Mouse (Mus musculus) limb, embryonic 15.5 days (tissue): ENCODE measurements around the gene Pabpn1. TPM values are rescaled to one million over a fixed set of nuclear protein-coding genes. Genes with fewer than 3 reads are reported as not detected.

Experiments used
- ATAC-seq: fragments of 200-750 bp; cut with Nextera tagmentation; 2 replicates; pipeline ENCODE4 v1.8.0; 2017; ENCODE audit warnings: low read depth, moderate TSS enrichment; ENCODE audit not compliant: insufficient number of reproducible peaks, low FRiP score, low TSS enrichment
- H3K27ac ChIP-seq: fragments of 300-500 bp; sonication (generic); 2 replicates; pipeline ENCODE4 v1.5.1; 2015; ENCODE audit warnings: moderate library complexity, mild to moderate bottlenecking, inconsistent platforms
- H3K27me3 ChIP-seq: fragments of 300-500 bp; sonication (generic); 2 replicates; pipeline ENCODE4 v1.6.1; 2015; ENCODE audit warnings: inconsistent platforms
- H3K36me3 ChIP-seq: fragments of 300-500 bp; sonication (generic); 2 replicates; pipeline ENCODE4 v1.6.1; 2015; ENCODE audit warnings: inconsistent platforms
- H3K4me1 ChIP-seq: fragments of 300-500 bp; sonication (generic); 2 replicates; pipeline ENCODE4 v1.6.1; 2015; ENCODE audit warnings: inconsistent platforms
- H3K4me2 ChIP-seq: fragments of 300-500 bp; sonication (generic); 2 replicates; pipeline ENCODE4 v1.6.1; 2015; ENCODE audit warnings: mild to moderate bottlenecking, inconsistent platforms
- H3K4me3 ChIP-seq: fragments of 300-500 bp; sonication (generic); 2 replicates; pipeline ENCODE4 v1.5.1; 2015; ENCODE audit warnings: mild to moderate bottlenecking, inconsistent platforms
- H3K9ac ChIP-seq: fragments of 300-500 bp; sonication (generic); 2 replicates; pipeline ENCODE4 v1.6.1; 2015; ENCODE audit warnings: inconsistent platforms
- H3K9me3 ChIP-seq: fragments of 300-500 bp; sonication (generic); 2 replicates; pipeline ENCODE4 v1.6.1; 2016; ENCODE audit warnings: inconsistent platforms
- WGBS: fragments of 180-500 bp; shearing (Covaris S2); methylation state at CpG from one replicate; pipeline ENCODE4 v1.1.7; 2015; 5-methylcytosine and 5-hydroxymethylcytosine counted together
- polyA plus RNA-seq: library from polyadenylated mRNA; unstranded; fragments of >200 nt; fragmentation: Nextera tagmentation; extraction: Ambion mirVana; gene quantifications from 2 replicates; pipeline ENCODE4 v1.2.1, GENCODE M21; 2015

The Pabpn1 gene
- polyA plus RNA-seq, 1 experiment from 2014 or later: 94.3 TPM

- no peak overlapping the region for H3K4me3 ChIP-seq
- no peaks in the 10 kb centered on the region for H3K27me3 ChIP-seq
- H3K4me2 ChIP-seq: no peak overlapping the region
- no peaks in the 10 kb centered on the region for H3K36me3 ChIP-seq
- no peaks in the 10 kb centered on the region for H3K9me3 ChIP-seq
- no peak overlapping the region for H3K9ac ChIP-seq
- peaks cover 8% of the 10 kb centered on the region; the same call in 1 of the 2 replicates for H3K4me1 ChIP-seq
- no peak for ATAC-seq
- H3K27ac ChIP-seq: no peak overlapping the region
- WGBS: 74% methylated on average over 4 of the region's 4 CpGs
Observed at GRCm38 (mm10) chr14:54868026-54868425, 24.3 kb upstream of the Pabpn1 start.

GRCm38 (mm10) chr14:54870861-54871260 lies 21.4 kb upstream of the Pabpn1 start, which contains the start of gene Homez:
Gene Homez, minus strand, starts transcription at chr14:54870961.
- no peak for ATAC-seq
- WGBS: 80% methylated on average over 5 of the region's 5 CpGs

GRCm38 (mm10) chr14:54874165-54874564 lies 18.1 kb upstream of the Pabpn1 start:
- ATAC-seq: no peak
- Histone ChIP-seq H3K4me3 (no peak overlapping the region), H3K4me1 (peaks cover 14% of the 10 kb centered on the region), H3K27me3 (peaks cover 28% of the 10 kb centered on the region), H3K4me2 (no peak overlapping the region), H3K36me3 (no peaks in the 10 kb centered on the region), H3K9me3 (no peaks in the 10 kb centered on the region), H3K27ac (no peak overlapping the region), H3K9ac (no peak overlapping the region)
- WGBS: 85% methylated on average over 3 of the region's 3 CpGs

More at GRCm38 (mm10) chr14:54870861-54871260, 21.4 kb upstream of the Pabpn1 start, which contains the start of gene Homez:
- Histone ChIP-seq H3K27me3 (peaks cover 7% of the 10 kb centered on the region; the same call in 1 of the 2 replicates), H3K4me1 (peaks cover 4% of the 10 kb centered on the region), H3K4me2 (no peak within 1 kb of the TSS), H3K27ac (no peak within 1 kb of the TSS), H3K36me3 (no peaks in the 10 kb centered on the region), H3K4me3 (no peak within 1 kb of the TSS), H3K9ac (no peak within 1 kb of the TSS), H3K9me3 (no peaks in the 10 kb centered on the region)

- 2% methylated on average over 36 of the region's 36 CpGs for WGBS
- H3K9me3 ChIP-seq: no peaks in the 10 kb centered on the region
- peak overlapping the region; percentile 77 for H3K9ac ChIP-seq
- H3K36me3 ChIP-seq: no peaks in the 10 kb centered on the region
- H3K4me2 ChIP-seq: peak overlapping the region; percentile 99
- H3K27me3 ChIP-seq: peaks cover 28% of the 10 kb centered on the region
- peaks cover 14% of the 10 kb centered on the region for H3K4me1 ChIP-seq
- ATAC-seq: peak; percentile 7; the same call in 1 of the 2 replicates
- peak overlapping the region; percentile 75 for H3K4me3 ChIP-seq
- peak overlapping the region; percentile 81 for H3K27ac ChIP-seq
Observed at GRCm38 (mm10) chr14:54875844-54876538, 16.3 kb upstream of the Pabpn1 start.

GRCm38 (mm10) chr14:54876539-54877047 lies 15.7 kb upstream of the Pabpn1 start:
- 0% methylated on average over 72 of the region's 72 CpGs for WGBS
- Histone ChIP-seq H3K27me3 (peaks cover 28% of the 10 kb centered on the region), H3K9me3 (no peaks in the 10 kb centered on the region), H3K4me2 (peak overlapping the region; percentile 99), H3K27ac (peak overlapping the region; percentile 81), H3K9ac (peak overlapping the region; percentile 77), H3K4me3 (peak overlapping the region; percentile 75), H3K36me3 (no peaks in the 10 kb centered on the region), H3K4me1 (peaks cover 14% of the 10 kb centered on the region)
- peak; percentile 77 for ATAC-seq

GRCm38 (mm10) chr14:54877048-54877715 lies 15.1 kb upstream of the Pabpn1 start, which contains the start of gene Ppp1r3e:
Gene Ppp1r3e, minus strand, starts transcription at chr14:54877550.
- Histone ChIP-seq H3K9ac (peak within 1 kb of the TSS; percentile 77), H3K4me3 (peak within 1 kb of the TSS; percentile 75), H3K36me3 (no peaks in the 10 kb centered on the region), H3K27me3 (peaks cover 28% of the 10 kb centered on the region), H3K4me1 (peaks cover 14% of the 10 kb centered on the region), H3K27ac (peak within 1 kb of the TSS; percentile 81), H3K9me3 (no peaks in the 10 kb centered on the region), H3K4me2 (peak within 1 kb of the TSS; percentile 99)
- peak; percentile 79 for ATAC-seq
- under 1% methylated on average over 59 of the region's 61 CpGs for WGBS

GRCm38 (mm10) chr14:54883154-54884021 lies 8.9 kb upstream of the Pabpn1 start, which contains the start of the genes Bcl2l2 and Gm20521:
Gene Bcl2l2, plus strand, starts transcription at chr14:54883377.
Gene Gm20521, plus strand, starts transcription at chr14:54883441.
- Histone ChIP-seq H3K9ac (peak within 1 kb of the TSS; percentile 77), H3K4me2 (peak within 1 kb of the TSS; percentile 70), H3K9me3 (no peaks in the 10 kb centered on the region), H3K27ac (peak within 1 kb of the TSS; percentile 94), H3K36me3 (peaks cover 19% of the 10 kb centered on the region), H3K27me3 (peaks cover 7% of the 10 kb centered on the region), H3K4me1 (peaks cover 26% of the 10 kb centered on the region), H3K4me3 (peak within 1 kb of the TSS; percentile 67)
- peak; percentile 86 for ATAC-seq
- whole genome bisulfite sequencing: under 1% methylated on average over 27 of the region's 27 CpGs

- Histone ChIP-seq H3K36me3 (peaks cover 19% of the 10 kb centered on the region), H3K27me3 (no peaks in the 10 kb centered on the region), H3K9ac (peak overlapping the region; percentile 77), H3K27ac (peak overlapping the region; percentile 94), H3K4me3 (peak overlapping the region; percentile 67), H3K9me3 (no peaks in the 10 kb centered on the region), H3K4me1 (peaks cover 26% of the 10 kb centered on the region), H3K4me2 (peak overlapping the region; percentile 70)
- WGBS: 23% methylated on average over 21 of the region's 21 CpGs
- ATAC-seq: 0 out of 2 replicates have a peak, but pooled peaks have one; percentile 1
Observed at GRCm38 (mm10) chr14:54884022-54884712, 8.1 kb upstream of the Pabpn1 start.

- H3K27ac ChIP-seq: no peak overlapping the region
- no peaks in the 10 kb centered on the region for H3K27me3 ChIP-seq
- no peak overlapping the region for H3K4me2 ChIP-seq
- no peak overlapping the region for H3K9ac ChIP-seq
- H3K36me3 ChIP-seq: peaks cover 19% of the 10 kb centered on the region
- WGBS: 88% methylated on average over 11 of the region's 11 CpGs
- no peaks in the 10 kb centered on the region for H3K9me3 ChIP-seq
- no peak overlapping the region for H3K4me3 ChIP-seq
- ATAC-seq: no peak
- H3K4me1 ChIP-seq: peaks cover 26% of the 10 kb centered on the region
Observed at GRCm38 (mm10) chr14:54885309-54885708, 7.0 kb upstream of the Pabpn1 start.

GRCm38 (mm10) chr14:54893651-54894181 lies 1.4 kb downstream of the Pabpn1 start:
- under 1% methylated on average over 38 of the region's 38 CpGs for WGBS
- Histone ChIP-seq H3K27ac (peak overlapping the region; percentile 94), H3K9me3 (no peaks in the 10 kb centered on the region), H3K36me3 (peaks cover 31% of the 10 kb centered on the region), H3K4me1 (peaks cover 25% of the 10 kb centered on the region), H3K9ac (peak overlapping the region; percentile 99), H3K4me3 (peak overlapping the region; percentile 92), H3K27me3 (no peaks in the 10 kb centered on the region), H3K4me2 (peak overlapping the region; percentile 46)
- ATAC-seq: peak; percentile 99
